Comparison of ENCODE assay signal across 9 mouse cellular contexts in genomic region chr3:82877258-82877657, GRCm38 (mm10). TPM values are rescaled to one million over a fixed set of nuclear protein-coding genes. Genes with fewer than 3 reads are reported as not detected.
A peak's percentile ranks its signal among the peaks of the same experiment; 100 is the strongest.
DNase-seq lines count a peak whose midpoint lies in the region; ATAC-seq lines count a peak whose summit lies in the region.
"Had no signal": no experiment of that assay in that cellular context is flagged by ENCODE, and none has a peak within 500 bp of the region (broad histone marks: within the 10 kb centered on the region; RNA-seq: fewer than 3 reads in every experiment).

No protein-coding gene starts in this region.

- H3K9ac ChIP-seq in hindbrain, embryonic 14.5 days = no peak overlapping the region
- no peak overlapping the region for H3K9ac ChIP-seq in hindbrain, embryonic 16.5 days (ENCODE audit: low read depth, low read length)

- no peak overlapping the region for H3K27ac ChIP-seq in hindbrain, embryonic 14.5 days
- H3K27ac ChIP-seq in hindbrain, embryonic 16.5 days (ENCODE audit: low read depth, low read length) = no peak overlapping the region

- 4% methylated on average over 4 of the region's 4 CpGs for WGBS in hindbrain, embryonic 14.5 days
- WGBS in hindbrain, embryonic 16.5 days = 4% methylated on average over 4 of the region's 4 CpGs

- no peak overlapping the region for H3K4me3 ChIP-seq in hindbrain, embryonic 14.5 days (replicated peaks; ENCODE audit: low read length)
- no peak overlapping the region for H3K4me3 ChIP-seq in hindbrain, embryonic 16.5 days (ENCODE audit: low read length)

- H3K9me3 ChIP-seq in hindbrain, embryonic 14.5 days (ENCODE audit: control insufficient read depth, low read length) = no peaks in the 10 kb centered on the region
- no peaks in the 10 kb centered on the region; the same call in 1 of the 2 replicates for H3K9me3 ChIP-seq in hindbrain, embryonic 16.5 days (ENCODE audit: control insufficient read depth, low read length)

- peaks cover 25% of the 10 kb centered on the region for H3K27me3 ChIP-seq in hindbrain, embryonic 14.5 days (ENCODE audit: control insufficient read depth, insufficient read depth, low read length)
- H3K27me3 ChIP-seq in hindbrain, embryonic 16.5 days (replicated peaks; ENCODE audit: control insufficient read depth, insufficient read depth, low read length) = peaks cover 12% of the 10 kb centered on the region

- ATAC-seq in hindbrain, embryonic 14.5 days (ENCODE audit: low FRiP score) = no peak
- no peak for ATAC-seq in hindbrain, embryonic 16.5 days

- no peaks in the 10 kb centered on the region for H3K36me3 ChIP-seq in hindbrain, embryonic 14.5 days (replicated peaks; ENCODE audit: control insufficient read depth, insufficient read depth)
- H3K36me3 ChIP-seq in hindbrain, embryonic 16.5 days (ENCODE audit: control insufficient read depth, insufficient read depth, low read length) = no peaks in the 10 kb centered on the region

- peak; percentile 78 for DNase-seq in hindbrain, embryonic 14.5 days (ENCODE audit: low spot score)
- peak; percentile 34 for DNase-seq in urinary bladder, postnatal 14 days (ENCODE audit: low spot score)
- DNase-seq in urinary bladder, postnatal 10 days (ENCODE audit: low spot score) = no peak
- peak; percentile 69 for DNase-seq in forelimb bud, embryonic 11.5 days (ENCODE audit: low read depth, low spot score)
- peak; percentile 46 for DNase-seq in lung, postnatal 25 days (ENCODE audit: low spot score)
- no peak for DNase-seq in thymus, postnatal 10 days (ENCODE audit: low spot score in 2 of 2)
- no peak for DNase-seq in gastrocnemius, postnatal 10 days

- H3K4me1 ChIP-seq in hindbrain, embryonic 14.5 days (replicated peaks; ENCODE audit: control insufficient read depth, insufficient read depth, low read length) = 0 out of 2 replicates have a peak, but pooled peaks cover 6% of the 10 kb centered on the region
- H3K4me1 ChIP-seq in hindbrain, embryonic 16.5 days (ENCODE audit: control insufficient read depth, insufficient read depth, low read depth, low read length) = peaks cover 7% of the 10 kb centered on the region; the same call in 1 of the 2 replicates

- H3K4me2 ChIP-seq in hindbrain, embryonic 14.5 days (replicated peaks) = no peak overlapping the region
- H3K4me2 ChIP-seq in hindbrain, embryonic 16.5 days (ENCODE audit: low read length) = no peak overlapping the region

RNA-seq across cellular contexts. Expression of gene Rbm46, which starts 1.0 kb away (rescaled TPM):
- 1.6 and 2.3 TPM in 2 replicates for polyA plus RNA-seq in hindbrain, embryonic 14.5 days (2014; fragmentation: Nextera tagmentation; extraction: Ambion mirVana)
- 2.1 TPM in 2 replicates for polyA plus RNA-seq in hindbrain, embryonic 16.5 days (2015; fragmentation: Nextera tagmentation; extraction: Ambion mirVana)
- 1 to 10 TPM; 1.2 to 1.3 TPM for total RNA-seq in gastrocnemius, postnatal 10 days (2021)

RNA-seq across cellular contexts. Expression of gene Lrat, which starts 26.5 kb away (rescaled TPM):
- 0.17 and 0.30 TPM in 2 replicates for polyA plus RNA-seq in hindbrain, embryonic 14.5 days (2014; fragmentation: Nextera tagmentation; extraction: Ambion mirVana)
- 0.46 and 2.3 TPM in 2 replicates for polyA plus RNA-seq in hindbrain, embryonic 16.5 days (2015; fragmentation: Nextera tagmentation; extraction: Ambion mirVana)
- under 1 TPM; 0.23 TPM for total RNA-seq in gastrocnemius, postnatal 10 days (2021)
- polyA plus RNA-seq: limb, embryonic 11.5 days had no signal

Comparison
In these comparisons a context has a peak if more than half of its experiments do, and no peak if none do; other contexts are left out.
1. DNase-seq: peak in hindbrain, embryonic 14.5 days (single experiment), urinary bladder, postnatal 14 days (single experiment), forelimb bud, embryonic 11.5 days (single experiment) and lung, postnatal 25 days (single experiment); none in urinary bladder, postnatal 10 days (single experiment), thymus, postnatal 10 days (0 of 2) and gastrocnemius, postnatal 10 days (single experiment).